Mouse (Mus musculus) urinary bladder, postnatal 4 days (tissue): ENCODE data around the gene Cypt1.

Source experiments
- DNase-seq, 2 experiments: peaks; one replicate each; pipeline ENCODE4 v3.0.0; 2021 to 2022; ENCODE audit warnings: low spot score in 2 of 2

Cypt1 gene

DNA sequence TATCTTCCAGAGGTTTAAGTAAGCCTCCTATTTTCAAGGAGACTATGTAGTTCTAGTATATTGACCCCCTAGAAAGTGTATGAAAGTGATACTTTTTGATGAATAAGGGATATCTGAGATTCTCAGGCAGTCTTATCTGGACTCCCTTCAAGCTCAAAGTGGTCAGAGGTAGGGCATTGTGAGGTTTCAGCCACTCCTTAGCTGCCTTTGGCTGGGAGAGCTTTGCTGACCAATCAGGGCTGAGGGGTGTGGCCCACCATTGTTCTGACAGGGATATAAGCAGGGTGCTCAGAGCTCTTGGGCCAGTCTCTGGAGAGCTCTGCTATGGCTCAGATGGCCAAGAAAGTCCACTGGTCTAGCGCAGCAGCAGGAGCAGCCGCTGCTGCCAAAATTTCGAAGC lies at the start of gene Cypt1:
TSS of gene Cypt1 (plus strand) at position 301 of the 400 bp plus-strand sequence.
- no peak for DNase-seq

DNA sequence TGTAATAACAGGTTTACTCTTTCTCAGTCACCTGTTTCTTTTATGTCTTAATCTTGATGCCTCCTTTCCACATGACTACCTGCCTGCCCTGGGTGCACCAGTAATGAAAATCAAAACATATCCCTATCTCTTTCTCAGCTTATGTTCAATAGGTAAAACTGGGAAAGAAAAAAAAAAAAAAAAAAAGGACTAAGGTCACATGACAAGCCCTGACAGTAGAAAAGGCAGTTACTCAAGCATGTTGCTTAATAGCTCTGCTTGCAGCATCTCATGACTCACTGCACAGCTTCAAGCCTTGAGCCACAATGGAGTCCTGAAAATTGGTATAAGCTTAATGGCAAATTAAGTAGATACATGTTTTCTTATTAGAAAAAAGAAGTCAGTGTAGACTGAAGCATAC lies 24.1 kb downstream of the Cypt1 start:
- DNase-seq: no peak

DNA sequence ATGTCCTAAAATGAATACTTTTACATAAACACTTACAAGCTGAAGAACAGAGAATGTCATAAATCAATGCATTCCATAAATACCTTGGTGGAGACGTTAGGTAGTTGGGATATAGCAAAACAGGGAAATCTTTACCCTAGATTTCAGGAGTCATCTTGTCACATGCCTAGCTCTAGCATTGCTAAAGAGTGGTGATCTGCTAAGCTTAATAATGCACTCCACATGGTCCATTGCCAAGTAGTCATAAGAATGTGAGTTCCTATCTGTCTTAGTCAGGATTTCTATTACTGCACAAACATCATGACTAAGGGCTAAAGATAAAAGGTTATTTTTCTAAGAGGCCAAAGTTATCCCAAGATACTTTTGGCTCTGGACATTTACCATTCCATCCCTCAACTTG lies 34.4 kb downstream of the Cypt1 start:
- DNase-seq: no peak

DNA sequence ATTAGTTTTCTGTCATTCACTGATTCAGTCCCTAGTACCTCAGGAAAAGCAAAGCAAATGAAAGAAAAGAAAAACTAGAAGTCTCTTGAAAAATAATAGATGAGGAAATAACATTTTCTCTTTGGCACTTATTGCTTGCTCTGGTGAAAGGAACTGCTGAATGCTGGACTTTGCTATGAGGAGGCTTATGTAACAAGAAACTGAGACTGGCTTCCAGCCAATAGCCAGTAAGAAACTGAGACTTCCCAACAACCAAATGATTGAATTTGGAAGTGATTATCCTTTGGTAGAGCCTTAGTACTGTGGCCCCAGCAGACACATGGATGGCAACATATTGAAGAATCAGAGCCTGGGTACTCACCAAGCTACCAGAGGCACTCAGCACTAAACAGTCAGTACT lies 35.8 kb downstream of the Cypt1 start:
- no peak for DNase-seq
